Mouse (Mus musculus): Measurements from ENCODE around the gene Lmod2.

Gene Lmod2

DNA sequence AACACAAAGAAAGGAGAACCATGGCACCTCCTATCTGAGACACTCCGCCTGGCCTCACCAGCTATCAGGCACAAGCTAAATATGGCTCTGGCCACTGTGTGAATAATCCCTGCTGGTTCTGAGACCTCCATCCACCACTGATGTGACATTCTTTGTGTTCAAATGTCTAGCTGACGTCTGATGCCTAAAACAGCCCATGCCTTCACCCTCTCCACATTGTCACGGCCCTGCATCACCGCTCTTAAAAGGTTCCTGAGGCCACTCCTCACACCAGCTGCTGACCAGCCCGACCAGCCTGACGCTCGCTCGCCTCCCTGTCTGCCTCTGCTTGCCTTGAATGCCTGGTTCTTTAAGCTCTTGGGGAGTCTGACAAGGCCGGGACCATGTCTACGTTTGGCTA is at the start of gene Lmod2:
Gene Lmod2, plus strand, starts transcription at position 263 of the 400 bp plus-strand sequence.
- no peak for DNase-seq (ENCODE audit: low spot score)

DNA sequence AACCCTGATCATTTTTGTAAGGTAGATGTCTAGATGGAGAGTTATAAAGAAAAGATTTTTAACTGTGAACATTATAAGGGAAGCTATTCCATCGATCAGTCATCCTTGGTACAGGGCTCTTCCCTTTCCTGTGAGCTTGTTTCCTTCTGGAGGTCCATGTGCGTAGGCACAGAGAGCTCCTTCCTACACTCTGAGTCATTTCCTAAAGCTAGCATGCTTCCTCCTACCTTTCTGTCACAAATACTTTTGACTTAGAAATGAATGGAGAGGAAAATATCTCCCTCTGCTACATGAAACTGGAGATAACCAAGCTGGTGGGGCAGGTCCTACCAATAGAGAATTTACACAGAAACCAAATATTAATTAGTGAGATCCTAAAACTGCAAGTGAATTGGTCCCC is 47.8 kb upstream of the Lmod2 start:
- DNase-seq (ENCODE audit: low spot score): no peak

DNA sequence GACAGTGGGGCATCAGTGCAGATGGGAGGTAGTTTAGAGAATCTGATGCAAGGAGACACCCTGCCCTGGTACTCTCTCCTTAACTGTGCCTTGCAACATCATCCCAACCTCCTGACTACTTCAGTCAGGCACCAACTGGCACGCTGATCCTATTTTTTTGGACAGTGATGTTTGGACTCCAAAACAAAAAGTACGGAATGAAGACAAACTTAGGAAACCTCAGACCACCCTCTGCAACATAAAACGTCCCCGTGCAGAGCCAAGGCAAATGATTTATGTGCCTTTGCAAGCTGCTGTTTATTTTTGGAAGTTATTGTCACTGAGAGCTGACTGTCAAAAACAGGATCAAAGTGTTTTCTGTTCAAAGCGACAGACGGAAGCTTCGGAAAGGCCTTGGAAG is 45.5 kb upstream of the Lmod2 start:
- DNase-seq (ENCODE audit: low spot score): no peak

DNA sequence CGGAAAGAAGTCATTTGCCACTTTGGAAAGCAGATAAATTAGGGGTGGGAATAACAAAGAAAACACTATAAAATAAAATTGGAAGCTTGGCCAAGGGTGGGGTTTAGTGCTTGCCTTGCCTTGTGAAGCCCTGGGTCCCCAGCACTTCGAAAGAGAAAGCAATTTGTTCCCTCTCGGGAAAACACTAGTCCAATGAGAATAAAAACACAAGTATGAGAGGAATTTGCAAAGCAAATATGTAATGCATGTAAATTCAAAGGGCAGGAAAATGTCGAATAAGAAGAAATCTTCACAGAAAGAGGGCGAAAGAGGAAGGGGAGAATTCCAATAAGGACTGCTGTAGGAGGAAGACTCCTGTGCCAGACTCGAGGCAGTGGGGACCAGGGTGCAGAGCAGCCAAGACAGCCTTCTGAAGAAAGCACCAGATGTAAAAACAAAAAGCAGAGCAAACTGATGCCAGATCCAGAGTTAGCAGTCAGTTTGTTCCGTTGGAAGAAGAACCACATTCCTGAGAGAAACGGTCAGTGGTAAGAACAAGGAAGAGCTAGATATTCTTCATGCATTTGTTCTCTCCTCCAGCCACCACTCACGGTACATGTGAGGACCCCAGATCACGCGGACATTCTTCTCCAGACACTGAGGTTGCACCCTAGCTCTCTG is 43.0 kb upstream of the Lmod2 start:
- no peak for DNase-seq (ENCODE audit: low spot score)

DNA sequence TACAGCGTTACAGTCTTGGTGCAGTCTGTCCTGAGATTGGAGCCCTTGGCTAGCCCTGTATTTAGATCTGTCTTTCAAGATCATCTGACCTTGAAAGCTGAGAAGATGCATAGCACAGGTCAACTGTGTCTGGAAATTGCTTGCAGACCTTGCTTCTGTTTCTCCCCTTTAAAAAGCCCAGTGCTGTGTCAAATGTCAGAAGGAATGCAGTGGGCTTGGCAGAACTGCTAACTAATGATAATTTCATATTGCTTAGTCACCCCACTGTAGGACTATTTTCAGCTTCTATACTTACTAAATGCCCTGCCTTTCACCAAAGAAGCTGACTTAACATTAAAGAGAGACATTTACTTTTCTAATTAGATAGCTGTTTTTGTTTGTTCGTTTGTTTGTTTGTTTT is 42.1 kb upstream of the Lmod2 start:
- DNase-seq (ENCODE audit: low spot score): no peak

DNA sequence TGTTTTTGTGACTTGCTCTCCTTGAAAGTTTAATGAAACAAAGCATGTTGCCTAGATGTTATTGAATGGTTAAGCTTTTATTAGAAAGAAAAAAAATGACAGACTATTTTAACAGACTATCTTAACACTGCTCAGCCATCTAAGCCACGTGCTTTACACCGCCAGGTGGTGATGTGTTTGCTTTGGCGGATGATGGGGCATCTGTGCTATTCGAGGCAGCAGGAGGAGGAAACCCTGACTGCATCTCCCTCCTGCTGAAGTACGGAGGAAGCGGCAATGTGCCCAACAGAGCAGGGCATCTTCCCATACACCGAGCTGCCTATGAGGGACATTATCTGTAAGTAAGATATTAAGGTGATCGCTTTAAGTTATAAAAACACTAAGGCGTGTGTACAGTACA is 33.5 kb upstream of the Lmod2 start:
- DNase-seq (ENCODE audit: low spot score): no peak

DNA sequence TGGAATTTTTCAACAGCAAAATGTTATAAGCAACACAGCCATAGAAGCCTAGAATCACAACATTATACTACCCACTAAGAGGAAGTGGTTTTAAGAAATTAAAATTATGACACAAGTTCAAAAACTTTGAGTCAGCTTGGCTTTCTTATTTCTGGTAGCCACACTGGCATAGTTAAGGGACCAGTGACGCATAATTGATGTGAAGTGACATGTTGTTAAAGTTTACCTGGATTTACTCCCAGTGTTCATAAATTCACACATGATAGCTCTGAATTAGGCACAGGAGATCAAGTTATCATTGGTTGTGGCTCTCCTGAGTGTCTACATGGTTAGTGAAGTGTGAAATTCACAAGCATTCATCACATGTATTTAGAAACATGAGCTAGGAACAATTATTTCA is 32.7 kb upstream of the Lmod2 start:
- no peak for DNase-seq (ENCODE audit: low spot score)

DNA sequence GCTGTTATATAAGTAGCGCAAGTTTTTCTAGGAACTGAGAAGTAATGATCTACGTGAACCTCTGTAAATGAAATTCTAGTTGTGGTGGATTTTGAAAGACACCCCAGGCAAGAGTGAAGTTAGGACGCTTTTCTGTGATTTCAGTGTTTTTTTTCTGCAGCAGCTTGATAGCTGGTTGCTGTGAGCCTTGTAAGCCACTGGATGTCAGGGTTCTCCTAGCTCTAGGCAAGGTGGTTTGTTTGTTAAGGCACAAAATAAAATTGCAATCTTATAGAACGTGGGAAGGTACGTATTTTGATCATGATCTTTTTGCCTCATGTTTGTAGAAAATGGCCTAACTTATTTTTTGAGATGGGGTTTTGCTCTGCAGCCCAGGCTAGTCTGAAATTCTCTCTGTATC is 28.6 kb upstream of the Lmod2 start:
- no peak for DNase-seq (ENCODE audit: low spot score)

DNA sequence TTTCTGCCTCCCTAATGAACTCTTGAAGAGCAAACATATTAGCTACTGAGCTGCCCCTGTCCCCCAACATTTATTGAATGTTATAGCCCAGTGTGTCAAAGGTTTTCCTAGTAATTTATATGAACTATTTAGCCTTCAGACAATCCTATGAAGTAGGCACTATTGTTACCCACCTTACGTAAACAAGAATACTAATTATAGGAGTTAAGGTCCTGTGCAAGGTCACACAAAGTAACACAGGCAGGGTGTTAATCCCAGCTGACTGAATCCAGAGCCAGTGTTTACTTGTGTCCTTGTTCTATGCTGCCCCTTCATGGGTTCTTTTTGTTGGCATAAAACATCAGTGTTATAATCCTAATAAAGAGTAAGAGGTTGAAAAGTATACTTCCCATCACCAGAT is 27.9 kb upstream of the Lmod2 start:
- no peak for DNase-seq (ENCODE audit: low spot score)

DNA sequence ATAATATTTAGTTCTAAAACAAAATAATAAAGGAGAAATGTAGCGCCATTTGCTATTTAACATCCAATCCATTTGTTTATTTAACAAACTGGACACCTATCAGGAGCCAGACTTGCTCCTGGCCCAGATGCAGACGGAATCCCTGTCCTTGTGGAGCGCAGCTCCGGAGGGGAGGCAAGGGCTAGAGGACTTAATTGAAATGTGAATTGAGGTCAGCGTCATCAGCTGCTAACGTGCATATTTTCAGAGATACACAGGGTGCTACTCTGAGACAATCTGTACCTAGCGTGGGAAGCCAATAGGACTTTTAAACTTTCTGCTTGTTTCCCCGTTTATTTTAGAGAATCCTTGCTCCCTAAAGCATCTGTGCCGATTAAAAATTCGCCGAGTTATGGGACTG is 27.3 kb upstream of the Lmod2 start:
- no peak for DNase-seq (ENCODE audit: low spot score)

DNA sequence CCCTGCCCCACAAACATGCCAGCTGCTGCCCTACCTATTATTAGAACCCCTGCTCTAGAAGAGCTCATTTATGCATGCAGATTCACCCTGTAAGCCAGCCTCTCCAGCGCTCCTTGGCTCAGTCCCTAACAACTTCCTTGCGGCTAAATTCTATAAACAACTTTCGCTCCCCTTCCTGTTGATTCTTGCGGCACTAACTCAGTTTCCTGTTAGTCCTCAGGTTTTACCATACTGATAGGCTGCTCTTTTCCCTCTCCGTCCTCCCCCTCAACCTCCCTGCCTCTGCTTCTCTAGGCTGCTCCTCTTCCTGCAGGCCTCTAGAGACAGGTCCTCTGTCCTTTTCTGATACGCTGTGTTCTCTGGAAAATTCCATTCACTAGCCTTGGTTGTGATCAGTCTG is 26.4 kb upstream of the Lmod2 start:
- DNase-seq (ENCODE audit: low spot score): no peak

DNA sequence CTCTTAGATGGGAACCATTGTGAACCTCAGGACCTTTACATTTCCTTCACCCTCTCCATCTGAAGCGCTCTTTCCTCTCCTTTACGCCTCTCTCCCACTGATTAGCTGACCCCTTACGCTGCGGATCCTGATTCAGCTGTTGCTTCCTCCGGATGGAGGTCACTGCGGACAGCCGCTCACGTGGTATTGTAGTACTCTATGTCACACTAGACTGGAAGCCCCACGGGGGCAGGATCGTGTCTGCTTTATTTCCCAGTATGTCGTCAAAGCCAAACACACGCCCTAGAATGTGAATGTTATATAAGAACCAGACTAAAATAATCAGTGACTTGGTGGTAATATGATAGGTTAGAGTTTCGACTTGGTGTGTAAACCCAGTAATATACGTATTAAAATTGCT is 25.1 kb upstream of the Lmod2 start:
- no peak for DNase-seq (ENCODE audit: low spot score)

DNA sequence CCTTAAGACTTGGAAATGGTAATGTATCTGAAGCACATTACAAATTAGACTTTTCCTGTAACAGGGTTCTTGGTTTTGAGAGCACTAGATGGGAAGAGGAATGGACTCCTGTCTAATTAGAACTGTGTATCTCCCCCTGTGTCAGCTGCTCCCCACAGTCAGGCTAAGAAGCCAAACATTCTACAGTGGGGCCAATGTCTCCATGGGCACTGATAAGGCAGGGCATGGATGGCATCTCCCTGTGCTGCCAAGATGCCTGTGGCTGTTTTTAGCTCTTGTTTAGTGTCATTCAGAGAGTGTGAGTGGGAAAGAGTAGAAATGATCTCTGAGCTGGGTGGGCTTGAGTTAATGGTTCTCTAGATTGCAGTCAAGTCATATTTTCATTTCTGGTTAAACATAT is 24.2 kb upstream of the Lmod2 start:
- DNase-seq (ENCODE audit: low spot score): no peak

DNA sequence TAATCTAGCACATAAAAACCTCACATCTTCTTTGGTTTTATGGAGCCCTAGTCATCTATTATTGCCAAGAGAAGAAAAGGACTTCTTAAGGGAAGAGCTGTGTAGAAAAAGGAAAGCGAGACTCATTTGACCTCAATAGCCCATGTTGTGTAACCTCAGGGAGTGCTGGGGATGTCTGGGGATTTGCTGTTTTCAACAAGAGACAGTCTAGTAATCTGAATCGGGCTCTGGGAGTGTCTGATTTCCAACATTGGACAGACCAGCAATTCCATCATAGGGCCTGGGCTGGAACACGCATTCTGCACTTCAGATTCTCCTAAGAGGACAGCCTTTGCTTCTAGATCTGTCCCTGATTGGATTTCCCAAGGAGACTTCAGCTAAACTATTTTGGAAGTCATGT is 14.1 kb upstream of the Lmod2 start:
- no peak for DNase-seq (ENCODE audit: low spot score)

DNA sequence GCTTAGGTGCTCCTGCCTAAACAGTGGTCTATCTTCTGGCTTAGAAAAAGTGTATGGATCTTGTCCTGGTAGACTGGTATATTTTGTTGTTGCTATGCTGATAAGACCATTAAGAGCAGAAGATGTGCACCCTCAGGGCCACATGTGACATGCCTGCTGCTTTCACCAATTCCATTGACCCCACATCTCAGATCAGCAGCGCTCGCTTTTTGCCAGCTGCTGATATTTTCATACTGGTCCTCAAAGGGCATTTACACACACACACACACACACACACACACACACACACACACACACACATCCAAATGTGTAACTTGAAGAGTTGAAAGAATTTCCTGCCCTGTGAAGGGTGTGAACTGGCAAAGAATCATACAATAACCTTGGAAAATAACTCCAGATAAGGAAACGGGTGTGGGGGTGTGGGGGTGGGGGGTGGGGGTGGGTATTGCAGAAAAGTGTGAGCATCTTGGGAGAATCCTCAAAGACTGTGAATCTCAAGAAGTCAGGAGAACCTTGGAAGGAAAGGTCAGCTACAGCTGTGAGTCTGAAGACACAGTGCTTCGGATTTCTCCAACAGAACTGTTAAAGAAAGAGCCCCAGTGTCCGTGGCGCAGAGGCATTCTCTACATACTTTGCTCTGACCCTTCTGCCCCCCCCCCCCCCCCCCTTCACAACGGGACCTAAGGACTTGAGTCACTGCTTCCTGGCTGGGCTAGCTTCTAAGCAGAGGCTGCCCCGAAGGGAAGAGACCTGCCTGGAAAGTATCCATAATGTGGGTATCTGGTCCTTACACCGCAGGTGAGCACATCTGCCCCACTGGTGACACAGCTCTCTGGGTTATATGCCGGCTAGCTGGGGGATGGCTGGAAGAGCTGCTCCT is 11.9 kb upstream of the Lmod2 start:
- no peak for DNase-seq (ENCODE audit: low spot score)

DNA sequence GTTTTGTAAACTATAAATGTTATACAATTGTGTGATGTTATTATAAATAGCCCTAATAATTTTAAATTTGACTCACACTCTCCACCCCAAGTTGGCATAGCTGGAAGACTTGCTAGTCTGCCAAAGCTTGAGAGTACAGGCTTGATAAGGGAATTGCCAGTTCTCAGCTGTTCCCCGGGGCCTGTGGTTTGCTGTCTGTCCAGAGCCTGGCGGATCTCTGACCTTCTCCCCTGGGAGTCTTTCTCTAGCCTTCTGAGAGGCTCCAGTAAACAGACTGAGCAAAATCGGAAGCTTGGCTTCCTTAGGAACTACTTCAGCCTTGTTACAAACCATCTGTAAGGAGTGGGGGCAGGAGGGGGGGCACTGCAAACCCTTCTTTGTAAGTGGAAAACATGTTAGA is 10.7 kb upstream of the Lmod2 start:
- no peak for DNase-seq (ENCODE audit: low spot score)

DNA sequence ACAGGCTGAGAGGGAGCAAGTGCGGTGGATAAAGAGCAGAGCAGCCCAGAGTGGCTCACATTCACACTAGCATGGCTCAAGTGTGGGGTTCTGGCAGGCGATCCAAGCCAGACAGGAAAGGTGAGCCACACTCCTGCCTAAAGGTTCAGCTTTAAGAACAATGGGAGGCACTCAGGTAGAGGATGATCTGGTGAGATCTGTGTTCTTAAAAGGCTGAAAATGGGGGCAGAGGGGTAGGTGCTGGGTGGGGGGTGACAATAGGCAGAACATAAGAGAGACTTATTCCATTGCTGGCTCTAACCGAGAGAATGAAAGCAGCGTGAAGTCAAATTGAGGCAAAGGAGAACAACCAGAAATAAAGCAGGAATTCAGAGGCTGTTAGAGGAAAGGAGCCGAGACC is 7.3 kb upstream of the Lmod2 start:
- no peak for DNase-seq (ENCODE audit: low spot score)

DNA sequence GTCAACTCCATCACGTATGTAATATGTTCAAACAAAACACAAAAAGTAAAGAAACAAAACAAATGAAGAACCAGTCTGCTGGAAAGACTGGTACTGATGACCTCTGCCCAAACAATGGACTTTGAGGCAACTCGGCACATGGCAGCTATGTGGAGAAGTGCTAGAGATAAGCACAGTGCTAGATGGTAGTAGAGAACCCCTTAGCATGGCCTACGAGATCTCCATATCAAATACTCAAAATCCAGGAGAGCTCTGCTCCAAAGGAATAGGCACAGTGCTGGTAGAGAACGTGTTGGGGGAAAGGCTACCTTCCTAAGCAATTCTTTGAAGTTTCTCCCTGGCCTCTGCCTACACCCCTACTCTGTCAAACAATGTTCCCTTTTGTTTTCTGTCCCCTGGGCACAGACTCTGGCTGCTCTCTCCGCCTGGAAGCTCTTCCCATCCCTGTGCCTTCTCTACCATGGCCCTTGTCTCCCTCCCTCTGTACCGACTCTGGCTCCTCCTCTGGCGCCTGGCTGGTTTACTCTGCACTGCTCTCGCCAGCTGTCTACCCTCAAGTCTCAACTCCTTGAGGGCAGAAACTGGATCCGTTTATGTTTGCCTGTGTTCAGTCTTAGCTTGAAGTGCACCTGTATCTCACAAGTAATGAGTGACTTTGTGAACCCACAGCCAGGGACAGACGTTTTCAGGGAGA is 5.9 kb upstream of the Lmod2 start:
- DNase-seq (ENCODE audit: low spot score): no peak

DNA sequence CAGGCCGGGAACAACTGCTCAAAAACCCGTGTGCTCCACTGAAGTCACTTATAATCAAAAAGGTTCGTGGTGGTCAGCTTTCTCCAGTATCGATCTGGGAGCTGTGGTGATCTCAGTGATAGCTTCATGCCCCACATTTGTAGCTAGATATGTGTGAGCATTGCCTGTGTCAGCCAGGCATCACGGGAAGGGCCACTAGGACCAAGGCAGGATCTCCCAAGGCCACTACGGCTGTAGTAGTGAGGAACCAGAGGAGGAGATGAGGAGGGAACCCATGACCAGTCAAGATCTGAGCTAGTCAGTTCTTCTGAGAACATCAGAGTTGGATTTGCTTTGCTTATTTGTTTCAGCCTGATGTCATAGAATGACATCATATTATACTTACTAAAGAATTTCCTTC is 1.6 kb downstream of the Lmod2 start:
- DNase-seq (ENCODE audit: low spot score): no peak

DNA sequence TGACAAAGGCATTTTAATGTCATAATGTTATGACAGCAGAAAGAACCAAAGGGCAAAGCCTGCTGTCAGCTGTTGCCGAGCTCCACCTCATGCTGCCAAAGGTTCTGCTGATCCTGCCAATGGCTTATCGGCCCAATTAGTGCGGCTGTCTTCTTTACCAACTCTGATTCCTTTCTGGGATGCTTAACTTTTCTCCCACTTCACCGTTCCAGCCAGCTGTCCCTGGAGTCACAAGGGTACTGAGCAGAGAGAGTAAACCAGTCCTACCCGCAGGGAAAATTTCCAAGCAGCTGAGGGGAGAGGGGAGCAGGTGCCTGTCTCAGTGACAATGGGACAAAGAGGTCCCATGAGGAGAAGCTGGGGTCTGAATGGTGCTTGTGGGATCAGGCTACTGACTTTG is 2.1 kb downstream of the Lmod2 start:
- no peak for DNase-seq (ENCODE audit: low spot score)

DNA sequence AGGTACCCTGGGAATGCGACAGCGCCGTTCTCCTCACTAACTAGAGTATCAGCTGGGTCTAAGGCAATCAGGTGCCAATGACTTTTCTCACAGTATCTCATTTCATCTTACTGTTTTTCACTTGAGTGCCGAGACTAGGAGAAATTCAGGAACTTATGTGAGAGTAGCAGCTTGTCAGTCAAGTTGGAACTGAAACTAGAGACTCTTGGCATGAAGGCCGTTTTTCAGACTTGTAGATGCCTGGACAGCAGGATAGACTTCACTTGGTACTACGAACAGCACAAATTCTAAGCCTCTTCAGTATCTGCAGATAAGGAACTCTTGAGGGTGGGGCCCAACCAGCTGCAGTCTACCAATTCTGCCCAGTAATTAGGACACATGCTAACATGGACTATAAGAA is 2.6 kb downstream of the Lmod2 start:
- DNase-seq (ENCODE audit: low spot score): no peak

DNA sequence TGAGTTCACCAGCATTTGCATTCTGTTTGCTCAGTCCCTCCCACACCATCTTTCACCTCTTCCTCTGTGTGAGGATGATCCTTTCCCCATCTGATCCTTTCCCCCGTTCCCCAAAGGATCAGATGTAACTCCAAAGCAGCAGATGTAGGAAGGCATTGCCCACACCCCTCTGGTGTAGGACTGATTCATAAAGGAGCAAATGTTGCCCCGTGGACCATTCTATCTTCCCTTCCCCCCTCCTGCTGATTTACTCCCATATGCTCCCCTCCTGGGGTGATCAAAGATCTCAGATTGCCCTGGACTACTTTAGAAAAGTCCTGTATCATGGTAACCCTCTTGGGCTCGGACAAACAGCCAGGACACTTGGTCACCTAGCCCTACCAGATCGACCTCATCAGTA is 3.2 kb downstream of the Lmod2 start:
- no peak for DNase-seq (ENCODE audit: low spot score)

DNA sequence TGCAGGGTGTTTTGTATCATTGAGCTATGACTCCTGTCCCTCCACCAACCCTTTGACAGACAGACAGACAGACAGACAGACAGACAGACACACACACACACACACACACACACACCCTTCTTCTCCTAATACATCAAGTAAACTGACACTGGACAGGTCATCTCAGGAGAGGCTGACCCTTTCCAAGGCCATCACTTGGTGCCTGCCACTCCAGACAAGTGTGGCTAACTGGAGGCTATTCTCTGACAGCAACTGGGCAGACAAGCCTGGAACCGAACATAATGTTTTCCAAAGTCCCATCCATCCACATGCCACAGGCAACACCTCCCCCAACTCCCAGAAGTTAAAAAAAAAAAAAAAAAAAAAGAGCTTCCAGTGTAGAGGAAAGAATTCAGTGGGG is 4.1 kb downstream of the Lmod2 start:
- no peak for DNase-seq (ENCODE audit: low spot score)
